Mouse (Mus musculus): ENCODE measurements around the gene Acot7. TPM values are rescaled to one million over a fixed set of nuclear protein-coding genes. Genes with fewer than 3 reads are reported as not detected.

Gene Acot7
- 50.0 and 51.1 TPM in 2 replicates for polyA plus RNA-seq (2014; fragmentation: Nextera tagmentation; extraction: Ambion mirVana)

DNA sequence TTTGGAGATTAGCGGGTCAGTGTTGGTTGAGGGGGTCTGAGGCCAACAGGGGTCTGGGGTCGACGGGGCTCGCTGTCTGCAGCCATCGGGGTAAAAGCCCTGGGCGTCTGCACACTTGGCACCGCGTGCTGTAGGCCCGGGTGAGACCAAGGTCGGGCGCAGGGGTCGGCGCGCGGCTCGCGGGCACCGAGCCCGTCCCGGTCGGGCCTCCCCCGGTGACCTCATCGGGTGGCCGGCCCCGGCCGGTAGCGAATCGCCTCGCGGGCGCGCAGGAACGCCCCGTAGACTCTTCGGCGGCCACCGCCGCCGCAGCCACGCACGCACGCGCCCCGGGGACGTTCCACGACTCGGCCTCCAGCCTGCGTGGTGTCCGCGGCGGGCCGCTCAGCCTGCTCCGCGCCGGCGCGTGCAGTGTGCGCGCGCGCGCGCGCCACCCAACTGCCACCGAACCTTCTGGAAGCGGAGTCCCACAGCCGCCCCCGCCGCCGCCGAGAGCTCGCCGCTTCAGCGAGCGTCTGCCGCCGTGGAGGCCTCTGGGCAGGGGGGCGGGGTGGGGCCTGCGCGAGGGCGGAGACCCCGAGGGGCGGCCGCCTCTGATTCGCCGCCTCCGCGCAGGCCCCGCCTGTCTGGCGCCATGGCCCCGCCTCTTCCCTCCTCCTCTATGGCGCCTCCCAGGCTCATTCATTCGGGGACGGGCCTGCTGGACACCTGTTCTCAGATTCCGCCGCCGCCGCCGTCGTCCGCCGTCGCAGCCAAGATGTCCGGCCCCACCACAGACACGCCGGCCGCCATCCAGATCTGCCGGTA is at the start of gene Acot7:
Acot7 (plus strand) TSS at position 598 of the 807 bp plus-strand sequence.
- Histone ChIP-seq H3K4me2 (peak within 1 kb of the TSS; percentile 99), H3K27me3 (replicated peaks; ENCODE audit: control insufficient read depth, insufficient read depth, low read length) (peaks cover 12% of the 10 kb centered on the region), H3K27ac (ENCODE audit: low read depth, low read length) (peak within 1 kb of the TSS; percentile 89), H3K9ac (ENCODE audit: low read depth, low read length) (peak within 1 kb of the TSS; percentile 95), H3K4me1 (replicated peaks; ENCODE audit: control insufficient read depth, insufficient read depth, low read length) (peaks cover 15% of the 10 kb centered on the region), H3K36me3 (ENCODE audit: control insufficient read depth, insufficient read depth, low read length) (no peaks in the 10 kb centered on the region), H3K9me3 (ENCODE audit: control insufficient read depth, low read length) (no peaks in the 10 kb centered on the region), H3K4me3 (ENCODE audit: low read depth, low read length) (peak within 1 kb of the TSS; percentile 80)
- under 1% methylated on average over 94 of the region's 108 CpGs for WGBS
- DNase-seq (ENCODE audit: low spot score): peak; percentile 91
- ATAC-seq (replicated peaks; ENCODE audit: low FRiP score): peak; percentile 95

DNA sequence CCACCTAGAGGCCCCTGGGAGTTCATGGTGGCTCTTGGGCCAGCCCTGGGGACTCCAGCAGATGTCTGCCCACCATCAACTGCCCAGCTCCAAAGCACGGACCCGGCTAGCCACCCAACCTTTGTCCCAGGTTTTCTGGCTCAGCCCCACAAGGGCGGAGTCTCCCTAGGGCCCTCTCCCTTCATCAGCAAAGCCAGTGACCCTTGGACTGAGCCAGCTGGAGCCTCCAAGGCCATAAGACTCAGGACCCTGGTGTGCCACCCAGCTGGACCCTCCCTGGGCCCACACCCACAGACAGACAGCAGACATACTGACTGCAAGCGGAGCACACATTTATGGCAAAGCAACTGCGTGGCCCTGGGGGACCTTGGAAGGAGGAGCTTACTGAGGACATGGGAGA is 49.1 kb upstream of the Acot7 start:
- Histone ChIP-seq H3K27me3 (replicated peaks; ENCODE audit: control insufficient read depth, insufficient read depth, low read length) (peaks cover 100% of the 10 kb centered on the region), H3K4me2 (peak overlapping the region; percentile 68), H3K9ac (ENCODE audit: low read depth, low read length) (no peak overlapping the region), H3K4me3 (ENCODE audit: low read depth, low read length) (no peak overlapping the region), H3K4me1 (replicated peaks; ENCODE audit: control insufficient read depth, insufficient read depth, low read length) (peaks cover 13% of the 10 kb centered on the region), H3K9me3 (ENCODE audit: control insufficient read depth, low read length) (no peaks in the 10 kb centered on the region), H3K36me3 (ENCODE audit: control insufficient read depth, insufficient read depth, low read length) (no peaks in the 10 kb centered on the region), H3K27ac (ENCODE audit: low read depth, low read length) (no peak overlapping the region)
- ATAC-seq (replicated peaks; ENCODE audit: low FRiP score): no peak
- DNase-seq (ENCODE audit: low spot score): no peak
- 63% methylated on average over 5 of the region's 5 CpGs for WGBS

DNA sequence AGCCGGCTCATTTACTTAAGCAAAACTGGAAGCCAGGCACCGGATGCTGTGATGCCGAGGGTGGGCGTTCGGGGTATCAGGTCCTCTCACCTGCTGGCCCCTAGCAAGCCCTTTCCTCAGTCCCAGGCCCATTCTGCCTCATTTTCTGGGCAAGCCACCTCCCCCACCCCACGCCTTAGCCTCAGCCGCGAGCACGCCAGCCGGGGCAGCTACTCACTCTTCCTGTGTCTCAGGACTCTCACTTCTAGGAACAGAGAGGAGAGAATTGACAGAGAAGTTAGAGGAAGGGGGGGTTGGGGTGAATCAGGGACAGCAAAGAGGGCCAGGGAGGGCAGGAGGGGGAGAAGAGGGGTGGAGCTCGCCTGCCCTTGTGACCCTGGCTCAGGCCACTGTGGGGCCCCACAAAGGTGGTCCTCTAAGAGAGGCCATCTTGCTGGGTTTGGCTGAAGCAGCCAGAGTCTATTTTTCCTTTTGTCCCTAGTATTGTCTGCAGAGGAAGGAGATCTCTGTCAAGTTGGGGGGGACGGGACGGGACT is 48.5 kb upstream of the Acot7 start:
- Histone ChIP-seq H3K9me3 (ENCODE audit: control insufficient read depth, low read length) (no peaks in the 10 kb centered on the region), H3K36me3 (ENCODE audit: control insufficient read depth, insufficient read depth, low read length) (no peaks in the 10 kb centered on the region), H3K4me2 (peak overlapping the region; percentile 68), H3K4me1 (replicated peaks; ENCODE audit: control insufficient read depth, insufficient read depth, low read length) (peaks cover 13% of the 10 kb centered on the region), H3K9ac (ENCODE audit: low read depth, low read length) (no peak overlapping the region), H3K4me3 (ENCODE audit: low read depth, low read length) (peak overlapping the region; percentile 22; the same call in 1 of the 2 replicates), H3K27ac (ENCODE audit: low read depth, low read length) (no peak overlapping the region), H3K27me3 (replicated peaks; ENCODE audit: control insufficient read depth, insufficient read depth, low read length) (peaks cover 97% of the 10 kb centered on the region)
- WGBS: 36% methylated on average over 13 of the region's 13 CpGs
- DNase-seq (ENCODE audit: low spot score) (no peak), ATAC-seq (replicated peaks; ENCODE audit: low FRiP score) (no peak)

DNA sequence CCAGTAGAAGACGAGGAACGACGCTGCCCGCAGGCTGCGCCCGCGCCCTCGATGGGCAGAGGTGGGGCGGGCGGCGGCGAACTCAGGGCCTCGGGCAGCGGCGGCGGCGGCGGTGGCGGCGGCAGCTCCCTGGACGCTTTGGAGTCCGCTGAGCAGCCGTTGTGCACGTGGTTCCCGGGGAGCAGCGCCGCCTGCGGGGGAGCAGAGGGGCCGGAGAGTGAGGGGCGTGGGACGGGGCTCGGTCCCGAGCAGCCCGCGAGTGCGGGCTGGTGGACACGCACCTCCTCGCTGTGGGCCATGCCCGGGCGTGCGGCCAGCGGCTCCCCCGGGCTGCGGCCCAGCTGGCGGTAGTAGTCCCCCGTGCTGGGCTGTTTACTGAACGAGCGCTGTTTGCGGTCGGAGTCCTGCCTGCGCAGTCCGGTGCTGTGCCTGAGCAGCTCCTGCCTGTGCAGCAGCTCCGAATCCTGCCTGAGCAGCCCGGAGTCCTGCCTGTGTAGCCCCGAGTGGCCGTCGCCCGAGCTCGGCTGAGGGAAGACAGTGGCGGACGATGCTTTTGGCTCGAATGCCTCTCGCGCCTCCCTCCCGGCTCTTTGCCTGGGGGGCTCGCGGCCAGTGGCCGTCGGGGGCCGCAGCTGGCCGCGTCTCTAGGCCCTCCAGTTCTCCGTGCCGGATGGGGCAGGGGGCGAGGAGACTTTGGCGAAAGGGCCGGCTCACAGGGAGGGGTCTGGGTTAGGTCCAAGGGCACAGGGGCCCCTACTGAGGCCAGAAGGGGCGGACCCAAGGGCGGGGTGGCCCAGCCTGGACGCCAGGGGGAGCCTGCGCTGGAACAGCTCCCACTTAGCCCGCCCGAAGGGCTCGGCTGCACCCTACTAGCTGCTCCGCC is 46.9 kb upstream of the Acot7 start:
- Histone ChIP-seq H3K4me3 (ENCODE audit: low read depth, low read length) (peak overlapping the region; percentile 34), H3K9ac (ENCODE audit: low read depth, low read length) (peak overlapping the region; percentile 5; the same call in 1 of the 2 replicates), H3K4me2 (peak overlapping the region; percentile 68), H3K27ac (ENCODE audit: low read depth, low read length) (no peak overlapping the region), H3K36me3 (ENCODE audit: control insufficient read depth, insufficient read depth, low read length) (no peaks in the 10 kb centered on the region), H3K9me3 (ENCODE audit: control insufficient read depth, low read length) (no peaks in the 10 kb centered on the region), H3K4me1 (replicated peaks; ENCODE audit: control insufficient read depth, insufficient read depth, low read length) (peaks cover 6% of the 10 kb centered on the region), H3K27me3 (replicated peaks; ENCODE audit: control insufficient read depth, insufficient read depth, low read length) (peaks cover 81% of the 10 kb centered on the region)
- peak; percentile 73 for ATAC-seq (replicated peaks; ENCODE audit: low FRiP score)
- WGBS: under 1% methylated on average over 85 of the region's 85 CpGs
- DNase-seq (ENCODE audit: low spot score): no peak

DNA sequence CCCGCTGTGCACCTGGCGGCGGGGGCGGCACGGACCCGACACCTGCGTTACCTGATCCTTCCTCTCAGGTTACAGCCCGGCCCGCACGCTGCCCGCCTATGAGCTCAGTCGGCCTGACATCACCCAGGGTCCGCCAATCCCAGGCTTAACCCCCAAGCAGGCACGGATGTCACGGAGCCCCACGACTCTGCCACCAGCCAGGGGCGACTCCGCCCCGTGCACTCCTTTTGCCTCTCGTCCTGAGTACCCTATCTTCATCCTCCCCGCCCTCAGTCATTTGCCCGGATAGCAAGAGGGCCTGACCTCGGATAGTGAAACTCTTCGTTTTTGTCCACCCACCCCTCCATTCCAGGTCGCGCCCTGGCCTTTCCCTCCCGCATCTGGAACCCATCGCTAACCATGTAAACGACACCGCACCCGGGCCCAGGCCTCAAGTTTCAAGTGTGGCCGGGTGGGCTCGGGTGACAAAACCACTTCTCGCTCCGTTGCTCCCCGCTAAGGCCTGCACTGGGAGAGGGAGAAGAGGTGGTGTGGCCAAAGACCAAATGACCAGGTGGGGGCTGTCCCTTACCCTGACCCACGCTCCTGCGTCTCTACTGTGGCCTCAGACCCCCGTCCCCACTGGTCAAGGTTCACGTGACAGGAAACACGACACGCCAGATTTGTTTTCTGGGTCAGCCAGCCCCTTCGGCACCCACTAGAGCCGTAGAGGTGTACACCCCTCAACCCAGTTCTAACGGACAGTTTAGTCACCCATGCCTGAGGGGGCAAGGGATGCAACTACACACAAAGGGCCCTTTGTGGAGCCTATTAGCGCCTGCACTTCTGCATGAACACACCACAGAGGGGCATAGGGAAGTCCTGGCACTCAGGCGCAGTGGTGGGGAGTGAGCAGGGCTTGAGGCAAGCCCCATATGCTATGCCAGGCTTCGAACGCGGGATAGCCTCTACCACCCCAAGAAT is 45.8 kb upstream of the Acot7 start:
- no peaks in the 10 kb centered on the region for H3K9me3 ChIP-seq (ENCODE audit: control insufficient read depth, low read length)
- no peak overlapping the region for H3K9ac ChIP-seq (ENCODE audit: low read depth, low read length)
- WGBS: 8% methylated on average over 50 of the region's 50 CpGs
- no peak overlapping the region for H3K27ac ChIP-seq (ENCODE audit: low read depth, low read length)
- no peak for DNase-seq (ENCODE audit: low spot score)
- peaks cover 73% of the 10 kb centered on the region for H3K27me3 ChIP-seq (replicated peaks; ENCODE audit: control insufficient read depth, insufficient read depth, low read length)
- H3K36me3 ChIP-seq (ENCODE audit: control insufficient read depth, insufficient read depth, low read length): no peaks in the 10 kb centered on the region
- no peak; the same call in 1 of the 2 replicates for ATAC-seq (replicated peaks; ENCODE audit: low FRiP score)
- H3K4me1 ChIP-seq (replicated peaks; ENCODE audit: control insufficient read depth, insufficient read depth, low read length): peaks cover 6% of the 10 kb centered on the region
- peak overlapping the region; percentile 68 for H3K4me2 ChIP-seq
- H3K4me3 ChIP-seq (ENCODE audit: low read depth, low read length): peak overlapping the region; percentile 34

DNA sequence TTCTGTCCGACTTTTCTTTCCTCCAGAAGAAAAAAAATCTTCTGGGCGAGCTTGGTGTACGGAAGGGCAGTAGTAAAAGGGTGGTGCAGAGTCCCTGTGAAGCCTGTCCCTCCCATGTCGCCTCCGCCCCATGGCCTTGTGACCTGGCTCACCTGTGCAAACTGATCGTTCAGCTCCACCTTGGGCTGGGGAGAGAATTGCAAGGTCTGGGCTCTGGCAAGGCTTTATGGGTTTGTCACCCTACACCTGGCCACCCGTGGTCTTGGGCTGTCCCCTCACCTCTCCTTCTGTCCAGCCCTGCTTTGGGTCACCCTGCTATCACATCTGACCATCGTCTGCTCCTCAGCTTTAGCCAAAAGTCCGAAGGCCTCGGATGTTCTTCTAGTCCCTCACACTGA is 45.2 kb upstream of the Acot7 start:
- WGBS: 30% methylated on average over 10 of the region's 10 CpGs
- H3K4me2 ChIP-seq: no peak overlapping the region
- no peak overlapping the region for H3K4me3 ChIP-seq (ENCODE audit: low read depth, low read length)
- H3K9me3 ChIP-seq (ENCODE audit: control insufficient read depth, low read length): no peaks in the 10 kb centered on the region
- peaks cover 6% of the 10 kb centered on the region for H3K4me1 ChIP-seq (replicated peaks; ENCODE audit: control insufficient read depth, insufficient read depth, low read length)
- no peaks in the 10 kb centered on the region for H3K36me3 ChIP-seq (ENCODE audit: control insufficient read depth, insufficient read depth, low read length)
- peaks cover 67% of the 10 kb centered on the region for H3K27me3 ChIP-seq (replicated peaks; ENCODE audit: control insufficient read depth, insufficient read depth, low read length)
- DNase-seq (ENCODE audit: low spot score) (no peak), ATAC-seq (replicated peaks; ENCODE audit: low FRiP score) (no peak)
- no peak overlapping the region for H3K9ac ChIP-seq (ENCODE audit: low read depth, low read length)
- H3K27ac ChIP-seq (ENCODE audit: low read depth, low read length): no peak overlapping the region

DNA sequence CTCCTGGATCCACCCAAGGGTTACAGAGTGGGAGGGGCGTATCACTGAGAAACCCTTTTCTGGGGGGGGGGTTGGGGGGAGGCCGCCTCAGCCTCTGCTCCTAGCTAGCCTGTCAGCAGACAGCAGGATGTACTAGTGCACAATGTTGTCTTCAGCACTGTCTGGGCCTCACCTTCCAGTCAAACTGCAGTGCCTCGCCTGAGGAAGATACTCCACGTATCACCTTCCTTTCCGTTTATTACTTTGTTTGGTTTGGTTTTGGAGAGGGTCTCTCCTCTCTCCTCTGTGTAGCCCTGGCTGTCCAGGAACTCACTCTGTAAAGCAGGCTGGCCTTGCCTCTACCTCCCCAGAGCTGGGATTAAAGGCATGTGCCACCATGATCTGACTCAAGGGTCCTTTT is 44.7 kb upstream of the Acot7 start:
- Histone ChIP-seq H3K4me3 (ENCODE audit: low read depth, low read length) (no peak overlapping the region), H3K27ac (ENCODE audit: low read depth, low read length) (no peak overlapping the region), H3K4me2 (no peak overlapping the region), H3K9ac (ENCODE audit: low read depth, low read length) (no peak overlapping the region), H3K27me3 (replicated peaks; ENCODE audit: control insufficient read depth, insufficient read depth, low read length) (peaks cover 62% of the 10 kb centered on the region), H3K4me1 (replicated peaks; ENCODE audit: control insufficient read depth, insufficient read depth, low read length) (peaks cover 7% of the 10 kb centered on the region), H3K36me3 (ENCODE audit: control insufficient read depth, insufficient read depth, low read length) (no peaks in the 10 kb centered on the region), H3K9me3 (ENCODE audit: control insufficient read depth, low read length) (no peaks in the 10 kb centered on the region)
- DNase-seq (ENCODE audit: low spot score) (no peak), ATAC-seq (replicated peaks; ENCODE audit: low FRiP score) (no peak)
- 50% methylated on average over 5 of the region's 5 CpGs for WGBS

DNA sequence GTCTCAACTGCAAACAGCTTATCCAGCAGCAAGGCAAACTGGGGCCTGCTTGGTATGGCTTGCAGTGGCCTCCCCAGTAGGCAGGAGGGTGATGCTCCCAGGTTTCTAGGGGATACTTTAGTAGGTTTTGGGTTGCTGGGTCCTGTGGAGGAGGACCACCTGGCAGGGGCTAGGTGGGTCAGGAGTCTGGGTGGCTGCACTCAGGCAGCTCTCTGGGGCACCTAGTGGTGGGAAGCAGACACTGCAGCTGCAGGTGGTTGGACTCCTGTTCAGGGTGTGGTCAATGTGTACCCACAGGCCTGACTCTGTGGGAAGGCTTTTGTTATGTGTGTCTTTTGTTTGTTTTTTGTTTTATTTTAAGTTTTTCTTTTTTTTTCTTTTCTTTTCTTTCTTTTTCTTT is 43.4 kb upstream of the Acot7 start:
- Histone ChIP-seq H3K4me1 (replicated peaks; ENCODE audit: control insufficient read depth, insufficient read depth, low read length) (peaks cover 14% of the 10 kb centered on the region), H3K36me3 (ENCODE audit: control insufficient read depth, insufficient read depth, low read length) (no peaks in the 10 kb centered on the region), H3K27me3 (replicated peaks; ENCODE audit: control insufficient read depth, insufficient read depth, low read length) (peaks cover 49% of the 10 kb centered on the region), H3K4me2 (no peak overlapping the region), H3K4me3 (ENCODE audit: low read depth, low read length) (no peak overlapping the region), H3K9me3 (ENCODE audit: control insufficient read depth, low read length) (no peaks in the 10 kb centered on the region), H3K27ac (ENCODE audit: low read depth, low read length) (no peak overlapping the region), H3K9ac (ENCODE audit: low read depth, low read length) (no peak overlapping the region)
- DNase-seq (ENCODE audit: low spot score) (peak; percentile 50), ATAC-seq (replicated peaks; ENCODE audit: low FRiP score) (no peak)

Measured in liver, embryonic 11.5 days (tissue).